Mouse (Mus musculus): ENCODE measurements around the gene Fbxo11.
"Not testable (repeated sequence)": the region's sequence is repeated elsewhere in the genome, so short reads cannot be mapped to it uniquely, and the experiment has no call there.

Gene Fbxo11

DNA sequence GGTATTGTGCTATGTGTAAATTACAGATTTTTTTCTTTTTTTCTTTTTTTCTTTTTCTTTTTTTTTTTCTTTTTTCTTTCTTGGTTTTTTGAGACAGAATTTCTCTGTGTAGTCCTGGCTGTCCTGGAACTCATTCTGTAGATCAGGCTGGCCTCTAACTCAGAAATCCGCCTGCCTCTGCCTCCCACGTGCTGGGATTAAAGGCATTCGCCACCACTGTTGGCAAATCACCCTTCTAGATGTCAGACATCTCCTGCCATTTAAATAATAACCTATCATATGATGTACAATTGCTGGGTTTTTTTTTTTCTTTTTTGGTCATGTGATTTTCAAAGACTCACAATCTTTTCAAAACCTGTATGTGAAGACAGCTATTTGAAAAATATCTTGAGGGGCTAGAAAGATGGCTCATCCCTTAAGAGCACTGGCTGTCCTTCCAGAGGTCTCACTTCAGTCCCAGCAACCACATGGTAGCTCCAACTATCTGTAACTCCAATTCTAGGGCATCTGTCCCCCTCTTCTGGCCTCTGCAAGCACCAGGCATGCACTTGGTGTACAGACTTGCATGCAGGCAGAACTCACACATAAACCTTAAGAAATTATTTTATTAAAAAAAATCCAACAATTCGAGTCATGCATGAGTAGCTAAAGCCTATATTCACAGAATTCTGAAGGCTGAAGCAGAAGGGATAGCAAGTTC, 2.3 kb upstream of the Fbxo11 start:
- DNase-seq (ENCODE audit: low spot score) = no peak

GRCm38 (mm10) chr17:88066799-88067198, 1.7 kb upstream of the Fbxo11 start:
- DNase-seq (ENCODE audit: low spot score) = no peak

GRCm38 (mm10) chr17:88065801-88066646, 933 bp upstream of the Fbxo11 start:
- peak; percentile 62 for DNase-seq (ENCODE audit: low spot score)

DNA sequence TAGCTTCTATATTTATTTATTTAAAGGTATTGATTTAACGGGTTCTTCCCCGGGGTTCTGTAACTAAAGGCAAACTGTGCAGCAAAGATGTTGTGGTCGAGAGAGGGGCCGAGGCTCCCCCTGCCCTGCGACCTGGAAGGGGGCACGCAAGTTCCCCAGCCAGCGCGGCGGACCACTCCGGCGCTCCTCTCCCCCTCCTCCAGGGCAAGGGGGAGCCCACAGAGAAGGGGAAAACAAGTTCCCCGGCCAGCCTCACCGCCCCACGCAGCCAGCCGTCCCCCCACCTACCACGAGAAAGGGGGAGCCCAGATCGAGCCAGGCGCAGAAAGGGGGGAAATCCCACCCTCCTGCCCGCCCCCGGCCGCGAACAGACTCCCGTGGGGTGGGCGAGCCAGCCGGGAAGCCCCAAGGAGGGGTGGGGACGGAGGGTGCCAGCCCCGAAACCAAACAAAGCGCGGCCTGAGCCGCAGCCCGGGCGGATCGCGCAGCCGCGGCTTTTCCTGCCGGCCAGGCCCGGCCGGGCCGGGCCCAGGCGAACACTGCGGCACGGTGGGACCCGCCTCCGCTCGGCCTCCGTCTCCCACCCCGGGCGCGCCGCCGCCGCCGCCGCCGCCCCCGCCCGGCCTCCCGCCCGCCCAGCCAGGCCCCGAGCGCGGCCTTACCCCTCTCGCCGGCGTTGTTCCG, 602 bp downstream of the Fbxo11 start:
- peak; percentile 23 for DNase-seq (ENCODE audit: low spot score)

DNA sequence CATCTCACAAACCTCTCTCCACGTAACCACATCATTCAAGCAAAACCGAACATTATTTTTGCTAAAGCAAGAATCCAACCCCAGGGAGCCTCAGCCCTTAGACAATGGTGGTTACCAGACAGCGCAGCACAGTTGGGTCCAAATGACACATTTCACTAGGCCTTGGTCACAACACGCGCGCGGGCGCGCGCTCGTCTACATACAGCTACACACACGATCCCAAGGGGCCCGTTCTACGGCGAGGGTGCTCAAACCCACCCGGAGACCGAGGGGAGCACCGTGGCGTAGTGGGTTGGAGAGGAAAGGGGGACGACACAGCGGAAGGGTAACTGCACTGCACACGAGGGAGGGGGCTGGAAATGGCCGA, 1.1 kb downstream of the Fbxo11 start:
- no peak for DNase-seq (ENCODE audit: low spot score)

GRCm38 (mm10) chr17:88062860-88063580, 2.1 kb downstream of the Fbxo11 start:
- DNase-seq (ENCODE audit: low spot score) = no peak

- DNase-seq (ENCODE audit: low spot score) = no peak
These were observed 3.1 kb downstream of the Fbxo11 start for GRCm38 (mm10) chr17:88061942-88062341.

DNA sequence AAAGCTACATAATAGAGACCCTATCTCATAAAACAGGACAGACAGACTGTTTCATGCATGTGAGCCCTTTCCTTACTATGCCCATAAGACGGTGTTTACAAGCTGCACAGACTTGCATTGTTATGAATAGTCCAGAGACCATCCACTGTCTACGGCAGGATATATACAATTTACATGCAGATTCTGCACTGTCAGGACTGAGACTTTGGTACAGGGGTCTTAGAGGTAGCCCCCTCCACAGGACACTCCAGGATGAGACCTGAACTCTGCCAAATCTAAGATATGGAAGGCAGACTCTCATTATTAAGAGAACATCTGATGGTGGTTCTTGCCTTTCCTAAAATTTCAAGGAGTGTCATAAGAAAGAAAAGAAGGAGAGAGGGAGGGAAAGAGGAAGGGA, 6.8 kb downstream of the Fbxo11 start:
- DNase-seq (ENCODE audit: low spot score) = no peak

DNA sequence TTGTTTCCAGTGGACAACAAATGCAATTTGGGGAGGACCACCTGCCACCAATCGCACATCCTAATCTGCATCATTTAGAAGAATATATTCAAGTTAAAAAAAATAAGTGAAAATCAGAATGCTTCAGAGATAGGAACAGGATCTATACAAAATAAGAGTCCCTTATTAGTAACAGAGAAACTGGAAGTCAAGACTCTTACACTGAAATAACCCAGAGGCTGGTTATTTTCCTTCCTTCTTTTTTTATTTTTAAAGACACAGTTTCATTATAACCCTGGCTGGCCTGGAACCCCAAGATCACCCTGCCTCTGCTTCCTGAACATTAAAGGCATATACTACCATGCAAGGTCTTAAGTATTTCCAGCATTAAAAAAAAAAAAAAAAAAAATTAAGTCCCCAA, 7.2 kb downstream of the Fbxo11 start:
- DNase-seq (ENCODE audit: low spot score) = no peak

- DNase-seq (ENCODE audit: low spot score) = no peak
These were observed 13.4 kb downstream of the Fbxo11 start for GRCm38 (mm10) chr17:88051679-88052078.

- DNase-seq (ENCODE audit: low spot score) = no peak
These were observed 14.2 kb downstream of the Fbxo11 start for GRCm38 (mm10) chr17:88050892-88051291.

GRCm38 (mm10) chr17:88050318-88050717, 14.8 kb downstream of the Fbxo11 start:
- no peak for DNase-seq (ENCODE audit: low spot score)

DNA sequence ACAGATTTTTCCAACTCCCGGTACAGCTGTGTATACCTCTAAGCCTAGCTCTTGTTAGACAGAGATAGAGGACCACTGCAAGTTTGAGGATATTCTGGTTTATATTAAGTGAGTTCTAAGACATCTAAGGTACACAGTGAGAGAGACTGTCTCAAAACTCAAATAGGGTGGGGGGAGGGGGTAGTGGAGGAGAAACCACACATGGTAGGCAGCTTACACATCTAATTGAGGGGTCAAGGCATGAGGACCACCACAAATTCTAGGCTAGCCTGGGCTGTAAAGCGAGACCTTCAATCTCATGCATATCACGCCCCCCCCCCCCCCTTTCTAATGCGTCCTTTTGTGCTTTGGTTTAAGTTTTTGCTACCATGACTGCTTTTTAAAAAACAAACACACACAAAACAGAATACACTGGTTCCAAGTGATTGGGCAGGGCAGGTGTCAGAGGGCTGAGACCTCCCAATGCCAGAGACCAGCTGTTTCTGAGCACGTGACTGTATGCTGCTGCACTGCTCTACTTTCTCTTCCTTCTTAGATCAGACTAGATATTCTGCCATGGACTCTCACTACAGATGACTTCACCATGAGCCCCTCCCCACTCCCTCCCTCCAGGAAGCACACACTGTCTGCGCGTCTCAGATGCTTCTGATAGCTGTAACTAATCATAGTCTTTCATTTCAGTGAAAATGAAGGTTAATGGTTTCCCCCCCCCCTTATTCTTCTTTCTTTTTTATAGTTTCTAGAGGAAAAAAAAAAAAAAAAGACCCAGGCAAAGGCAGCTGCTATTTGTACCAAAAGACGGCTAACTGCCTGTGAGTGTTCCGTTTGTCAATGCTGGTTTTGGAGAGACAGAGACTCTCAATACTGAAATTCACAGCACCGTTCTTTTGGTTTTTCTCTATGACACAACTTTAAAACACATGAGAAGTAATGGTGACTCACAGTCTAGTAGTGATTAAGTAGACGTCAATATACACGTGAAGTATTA, 22.7 kb downstream of the Fbxo11 start:
- no peak for DNase-seq (ENCODE audit: low spot score)

DNA sequence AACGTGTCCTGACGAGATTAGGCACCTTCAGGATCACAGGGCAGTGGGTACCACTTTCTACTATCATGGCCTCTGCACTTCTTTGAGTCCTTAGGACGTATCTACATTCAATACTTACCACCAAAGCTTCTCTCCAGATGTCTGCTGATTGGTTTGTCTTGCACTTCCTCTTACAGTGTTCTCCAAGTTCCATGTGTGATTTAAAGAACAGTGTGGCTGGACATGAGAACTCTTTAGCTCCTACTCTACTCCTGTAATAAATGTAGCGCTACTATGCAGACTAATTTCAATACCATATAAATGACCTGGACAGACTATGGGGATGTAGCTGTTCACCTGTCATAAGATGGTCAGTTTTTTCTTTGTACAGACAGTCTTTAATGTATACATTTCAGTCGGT, 24.3 kb downstream of the Fbxo11 start:
- no peak for DNase-seq (ENCODE audit: low spot score)

DNA sequence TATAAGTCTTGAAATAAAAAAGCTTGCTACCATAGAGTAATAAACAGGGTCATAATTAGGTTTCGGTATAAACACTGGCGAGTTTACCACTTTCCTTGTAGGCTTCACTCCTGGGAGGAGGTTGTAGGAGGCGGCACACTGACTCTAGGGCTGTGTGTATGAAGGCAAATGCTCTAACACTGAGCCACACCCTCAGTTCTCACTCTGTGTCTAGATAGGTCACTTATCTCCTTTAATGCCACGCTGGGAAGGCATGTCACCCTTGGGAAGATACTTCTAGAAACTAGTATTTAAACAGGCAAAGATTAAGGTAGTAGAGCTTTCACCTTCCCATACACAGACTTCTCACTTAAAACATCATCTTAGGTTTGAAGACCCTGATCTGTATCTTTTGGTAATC, 30.7 kb downstream of the Fbxo11 start:
- DNase-seq (ENCODE audit: low spot score) = no peak

DNA sequence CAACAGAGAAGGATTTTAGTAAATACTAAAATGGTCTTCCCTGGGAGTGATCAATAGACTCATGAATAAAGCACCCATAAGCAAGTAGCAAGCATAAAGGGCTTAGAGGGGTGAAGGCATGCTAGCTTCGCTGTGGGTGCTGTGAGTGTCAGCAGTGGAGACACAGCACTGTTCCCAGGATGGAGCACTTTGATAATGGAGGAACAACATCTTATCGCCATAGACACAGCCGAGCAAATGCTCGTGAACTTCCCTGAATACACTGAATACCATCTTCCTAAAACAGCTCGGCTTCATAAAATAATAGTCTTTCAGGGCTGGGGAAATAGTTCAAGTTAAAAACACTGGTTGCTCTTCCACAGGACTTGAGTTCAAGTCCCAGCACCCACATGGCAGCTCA, 33.3 kb downstream of the Fbxo11 start:
- DNase-seq (ENCODE audit: low spot score) = no peak

DNA sequence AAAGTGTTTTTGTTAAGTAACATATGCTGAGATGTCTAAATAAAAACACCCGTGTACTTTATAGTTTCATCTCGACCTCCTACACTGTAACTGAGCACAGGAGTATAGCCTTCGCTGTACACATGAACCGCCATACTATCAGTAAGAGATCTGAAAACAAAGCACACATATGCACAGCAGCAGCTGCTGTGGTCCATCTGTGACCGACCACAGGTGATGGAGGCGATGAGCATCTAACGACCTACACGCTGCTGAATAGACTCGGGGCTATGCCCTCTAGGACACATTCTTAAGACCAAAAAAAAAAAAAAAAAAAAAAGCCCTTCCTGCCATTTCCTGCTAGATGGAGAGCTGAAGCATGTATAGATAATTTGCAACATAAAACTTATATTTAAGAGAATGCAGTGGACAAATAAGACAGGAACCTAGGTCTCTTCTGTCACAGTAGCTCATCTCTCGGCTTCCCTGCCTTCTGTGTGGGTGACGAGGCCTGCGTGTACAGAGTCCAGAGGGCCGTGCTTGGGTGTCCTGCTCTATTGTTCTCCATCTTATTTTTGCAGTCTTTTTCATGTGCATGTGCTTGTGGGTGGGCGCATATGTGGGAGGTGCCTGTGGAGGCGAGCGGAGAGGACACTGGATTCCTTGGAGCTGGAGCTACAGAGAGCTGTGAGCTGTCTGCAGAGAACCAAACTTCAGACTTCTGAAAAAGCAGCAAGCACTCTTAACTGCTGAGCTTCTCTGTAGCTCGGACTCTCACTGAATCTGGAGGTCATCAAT, 35.7 kb downstream of the Fbxo11 start:
- no peak for DNase-seq (ENCODE audit: low spot score)

DNA sequence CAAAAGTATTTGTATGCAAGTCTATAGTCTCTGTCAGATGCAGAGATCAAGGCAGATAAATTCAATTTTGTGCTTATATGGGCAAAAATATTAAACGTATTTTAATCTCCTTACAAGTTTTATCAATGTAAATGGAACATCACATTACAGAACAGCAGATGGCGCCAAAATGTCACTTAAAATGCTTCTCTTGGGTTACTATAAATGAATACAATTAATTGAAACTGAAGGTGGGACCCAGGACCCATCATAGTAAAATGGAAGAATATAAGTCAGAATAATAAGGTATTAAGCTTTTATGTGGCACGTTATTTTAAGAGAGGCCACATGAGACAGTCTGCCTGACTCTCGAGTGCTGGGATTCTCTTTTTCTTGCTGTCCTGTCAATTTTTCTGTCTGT, 39.9 kb downstream of the Fbxo11 start:
- DNase-seq (ENCODE audit: low spot score) = no peak

DNA sequence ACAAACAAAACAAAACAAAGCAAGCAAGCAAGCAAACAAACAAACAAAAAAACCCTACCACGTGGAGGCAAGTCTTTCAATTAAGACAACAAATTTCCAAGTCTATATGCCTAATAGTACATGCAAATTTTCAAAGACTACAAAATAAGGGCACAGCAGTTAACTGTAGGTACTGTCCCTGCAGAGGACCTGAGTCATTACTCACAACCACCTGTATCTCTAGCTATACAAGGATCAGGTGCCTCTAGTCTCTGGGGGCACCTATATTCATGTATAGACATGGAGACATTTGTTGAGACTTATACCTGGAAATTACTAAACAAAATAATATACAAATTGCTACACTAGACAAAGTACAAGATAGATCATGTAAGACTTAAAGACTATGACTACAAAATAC, 41.2 kb downstream of the Fbxo11 start:
- DNase-seq (ENCODE audit: low spot score) = no peak

DNA sequence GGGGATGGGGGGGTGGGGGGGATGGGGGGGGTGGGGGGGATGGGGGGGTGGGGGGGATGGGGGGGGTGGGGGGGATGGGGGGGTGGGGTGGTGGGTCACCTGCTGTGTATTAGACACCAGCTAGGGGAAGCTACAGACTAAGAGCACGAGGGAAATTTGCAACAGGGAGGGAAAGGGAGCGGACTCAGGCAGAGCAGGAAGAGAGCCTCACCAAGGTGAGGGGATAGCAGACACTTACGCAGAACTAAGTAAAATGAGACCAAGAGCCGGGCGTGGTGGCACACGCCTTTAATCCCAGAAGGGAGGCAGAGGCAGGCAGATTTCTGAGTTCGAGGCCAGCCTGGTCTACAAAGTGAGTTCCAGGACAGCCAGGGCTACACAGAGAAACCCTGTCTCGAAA, 49.1 kb downstream of the Fbxo11 start:
- not testable (repeated sequence) for DNase-seq (ENCODE audit: low spot score)

Measured in urinary bladder, postnatal 10 days (tissue).